Mouse (Mus musculus): ENCODE results near the gene Elmo2.

The Elmo2 gene

GRCm38 (mm10) chr2:165296571-165296970, 29.7 kb downstream of the Elmo2 start:
- DNase-seq (ENCODE audit: low read depth) = no peak

- DNase-seq (ENCODE audit: low read depth) = peak; percentile 75
Observed at GRCm38 (mm10) chr2:165288315-165289031, 37.8 kb downstream of the Elmo2 start.

GRCm38 (mm10) chr2:165287202-165287984, 38.9 kb downstream of the Elmo2 start, which contains the start of gene Slc35c2:
TSS of gene Slc35c2 (minus strand) at chr2:165287869.
- peak; percentile 79 for DNase-seq (ENCODE audit: low read depth)

- DNase-seq (ENCODE audit: low read depth) = no peak
Observed at GRCm38 (mm10) chr2:165286361-165287201, 39.7 kb downstream of the Elmo2 start.

- DNase-seq (ENCODE audit: low read depth) = no peak
Observed at GRCm38 (mm10) chr2:165285621-165286020, 40.7 kb downstream of the Elmo2 start.

GRCm38 (mm10) chr2:165285034-165285433, 41.2 kb downstream of the Elmo2 start:
- no peak for DNase-seq (ENCODE audit: low read depth)

- DNase-seq (ENCODE audit: low read depth) = no peak
Observed at GRCm38 (mm10) chr2:165284377-165284776, 41.9 kb downstream of the Elmo2 start.

- no peak for DNase-seq (ENCODE audit: low read depth)
Observed at GRCm38 (mm10) chr2:165283644-165284043, 42.6 kb downstream of the Elmo2 start.

- DNase-seq (ENCODE audit: low read depth) = no peak
Observed at GRCm38 (mm10) chr2:165281779-165282311, 44.4 kb downstream of the Elmo2 start.

- no peak for DNase-seq (ENCODE audit: low read depth)
Observed at GRCm38 (mm10) chr2:165279351-165279750, 46.9 kb downstream of the Elmo2 start.

GRCm38 (mm10) chr2:165277188-165277740, 49.0 kb downstream of the Elmo2 start:
- DNase-seq (ENCODE audit: low read depth) = no peak

GRCm38 (mm10) chr2:165275824-165276223, 50.5 kb downstream of the Elmo2 start:
- DNase-seq (ENCODE audit: low read depth) = no peak

- no peak for DNase-seq (ENCODE audit: low read depth)
Observed at GRCm38 (mm10) chr2:165275124-165275640, 51.1 kb downstream of the Elmo2 start.

- no peak for DNase-seq (ENCODE audit: low read depth)
Observed at GRCm38 (mm10) chr2:165273589-165273988, 52.7 kb downstream of the Elmo2 start.

GRCm38 (mm10) chr2:165271326-165271725, 55.0 kb downstream of the Elmo2 start:
- DNase-seq (ENCODE audit: low read depth) = no peak

- no peak for DNase-seq (ENCODE audit: low read depth)
Observed at GRCm38 (mm10) chr2:165270858-165271257, 55.4 kb downstream of the Elmo2 start.

GRCm38 (mm10) chr2:165266739-165267138, 59.5 kb downstream of the Elmo2 start:
- no peak for DNase-seq (ENCODE audit: low read depth)

GRCm38 (mm10) chr2:165263861-165264260, 62.4 kb downstream of the Elmo2 start:
- no peak for DNase-seq (ENCODE audit: low read depth)

GRCm38 (mm10) chr2:165262274-165262990, 63.8 kb downstream of the Elmo2 start:
- no peak for DNase-seq (ENCODE audit: low read depth)

GRCm38 (mm10) chr2:165259859-165260258, 66.4 kb downstream of the Elmo2 start:
- no peak for DNase-seq (ENCODE audit: low read depth)

GRCm38 (mm10) chr2:165258321-165258720, 68.0 kb downstream of the Elmo2 start:
- no peak for DNase-seq (ENCODE audit: low read depth)

All from fibroblast of lung, adult 2 months (primary cell).